Mouse (Mus musculus) lung, embryonic 14.5 days (tissue): ENCODE results near the gene Rfng. TPM values are rescaled to one million over a fixed set of nuclear protein-coding genes. Genes with fewer than 3 reads are reported as not detected.
"Not testable (repeated sequence)": the region's sequence is repeated elsewhere in the genome, so short reads cannot be mapped to it uniquely, and the experiment has no call there.

ENCODE experiments used
- ATAC-seq: fragments of 200-750 bp; cut with Nextera tagmentation; 2 replicates; pipeline ENCODE4 v1.8.0; 2017; ENCODE audit warnings: mild to moderate bottlenecking, moderate TSS enrichment, moderate library complexity; ENCODE audit not compliant: insufficient read depth
- DNase-seq: peaks from one replicate; pipeline ENCODE4 v3.0.0-alpha.2; 2015
- H3K27ac ChIP-seq: fragments of 300-500 bp; sonication (generic); 2 replicates; pipeline ENCODE4 v1.5.1; 2014; ENCODE audit warnings: low read depth, mild to moderate bottlenecking, moderate library complexity
- H3K27me3 ChIP-seq: fragments of 300-500 bp; sonication (generic); 2 replicates; pipeline ENCODE4 v1.6.1; 2014; ENCODE audit warnings: low read length, control low read depth; ENCODE audit not compliant: insufficient read depth
- H3K36me3 ChIP-seq: fragments of 300-500 bp; sonication (generic); 2 replicates; pipeline ENCODE4 v1.6.1; 2014; ENCODE audit warnings: control low read depth; ENCODE audit not compliant: insufficient read depth
- H3K4me1 ChIP-seq: fragments of 300-500 bp; sonication (generic); 2 replicates; pipeline ENCODE4 v1.6.1; 2014; ENCODE audit warnings: antibody characterized with exemption, control low read depth; ENCODE audit not compliant: insufficient read depth
- H3K4me2 ChIP-seq: fragments of 300-500 bp; sonication (generic); 2 replicates; pipeline ENCODE4 v1.6.1; 2014; ENCODE audit warnings: mild to moderate bottlenecking
- H3K4me3 ChIP-seq: fragments of 300-500 bp; sonication (generic); 2 replicates; pipeline ENCODE4 v1.5.1; 2014; ENCODE audit warnings: low read depth, low read length
- H3K9ac ChIP-seq: fragments of 300-500 bp; sonication (generic); 2 replicates; pipeline ENCODE4 v1.6.1; 2014
- H3K9me3 ChIP-seq: fragments of 300-500 bp; sonication (generic); 2 replicates; pipeline ENCODE4 v1.6.1; 2016; ENCODE audit warnings: low read depth, low read length, control low read depth
- CTCF ChIP-seq: IDR thresholded peaks from 2 replicates; pipeline ENCODE4 v1.5.1; 2016; ENCODE audit warnings: antibody characterized with exemption, low read depth
- WGBS: fragments of 180-500 bp; shearing (Covaris S2); extraction: QIAGEN DNeasy Blood & Tissue Kit; methylation state at CpG from one replicate; pipeline ENCODE4 v1.1.7; 2014; 5-methylcytosine and 5-hydroxymethylcytosine counted together
- polyA plus RNA-seq: library from polyadenylated mRNA; unstranded; fragments of >200 nt; fragmentation: Nextera tagmentation; extraction: Ambion mirVana; gene quantifications from 2 replicates; pipeline ENCODE4 v1.2.1, GENCODE M21; 2014

The Rfng gene
- polyA plus RNA-seq, 1 experiment from 2014 or later = 34.0 TPM

DNA sequence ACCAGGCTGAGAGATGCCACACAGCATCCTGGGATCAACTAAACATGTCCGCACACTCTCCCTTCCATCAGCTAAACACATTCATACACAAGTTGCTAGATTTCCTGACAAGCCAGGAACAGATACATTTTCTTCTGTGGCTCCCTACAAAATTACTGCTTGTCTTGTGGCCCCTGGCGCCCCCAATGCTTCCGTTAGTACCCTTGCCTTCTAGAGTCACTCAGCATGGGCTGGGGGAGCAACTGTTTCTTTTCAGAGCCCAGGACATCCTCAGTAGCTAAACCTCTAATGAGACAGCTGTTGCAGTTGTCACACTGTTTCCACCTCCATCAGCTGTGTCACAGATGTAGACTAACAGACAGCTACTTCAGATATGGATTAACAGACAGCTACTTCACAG lies 11.3 kb downstream of the Rfng start:
- Histone ChIP-seq H3K4me2 (no peak overlapping the region), H3K27me3 (no peaks in the 10 kb centered on the region), H3K4me1 (no peaks in the 10 kb centered on the region), H3K9me3 (no peaks in the 10 kb centered on the region), H3K27ac (no peak overlapping the region), H3K9ac (no peak overlapping the region), H3K4me3 (no peak overlapping the region), H3K36me3 (no peaks in the 10 kb centered on the region)
- no peak for TF ChIP-seq CTCF
- 64% methylated on average over 3 of the region's 3 CpGs for WGBS
- DNase-seq (no peak), ATAC-seq (no peak)

DNA sequence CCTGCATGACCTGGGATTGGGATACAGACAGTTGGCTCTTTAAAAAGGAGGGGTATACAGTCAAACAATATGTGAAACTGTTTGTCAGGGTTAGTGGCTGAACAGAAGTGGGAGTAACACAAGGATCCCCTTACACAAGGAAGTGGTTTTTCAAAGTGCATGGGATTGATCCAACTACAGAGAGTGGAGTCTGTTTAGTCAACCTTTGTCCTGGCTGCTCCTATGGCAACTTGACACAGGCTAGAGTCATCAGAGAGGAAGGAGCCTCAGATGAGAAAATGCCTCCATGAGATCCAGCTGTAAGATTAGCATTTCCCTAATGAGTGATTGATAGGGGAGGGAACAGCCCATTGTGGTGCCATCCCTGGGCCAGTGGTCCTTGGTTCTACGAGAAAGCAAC lies 15.8 kb downstream of the Rfng start:
- no peaks in the 10 kb centered on the region for H3K9me3 ChIP-seq
- H3K4me3 ChIP-seq = no peak overlapping the region
- ATAC-seq (no peak), DNase-seq (no peak)
- H3K27me3 ChIP-seq = no peaks in the 10 kb centered on the region
- H3K9ac ChIP-seq = no peak overlapping the region
- H3K36me3 ChIP-seq = no peaks in the 10 kb centered on the region
- H3K4me2 ChIP-seq = no peak overlapping the region
- TF ChIP-seq CTCF = no peak
- no peak overlapping the region for H3K27ac ChIP-seq
- no peaks in the 10 kb centered on the region for H3K4me1 ChIP-seq
- WGBS = 68% methylated on average over 1 of the region's 1 CpGs

DNA sequence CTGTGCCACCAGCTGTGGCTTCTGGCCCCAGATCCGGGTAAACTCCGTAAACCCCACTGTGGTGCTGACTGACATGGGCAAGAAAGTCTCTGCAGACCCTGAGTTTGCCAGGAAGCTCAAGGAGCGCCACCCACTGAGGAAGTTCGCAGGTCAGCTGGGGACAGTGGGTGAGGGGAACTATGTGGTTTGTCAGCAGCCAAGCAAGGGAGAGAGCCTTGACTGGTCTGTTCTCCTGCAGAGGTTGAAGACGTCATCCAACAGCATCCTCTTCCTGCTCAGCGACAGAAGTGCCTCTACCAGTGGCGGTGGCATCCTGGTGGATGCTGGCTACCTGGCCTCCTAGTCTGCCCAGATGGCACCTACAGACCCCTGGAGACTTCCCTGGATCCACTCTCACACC lies 17.0 kb downstream of the Rfng start:
- H3K9ac ChIP-seq = not testable (repeated sequence)
- 74% methylated on average over 3 of the region's 7 CpGs for WGBS

DNA sequence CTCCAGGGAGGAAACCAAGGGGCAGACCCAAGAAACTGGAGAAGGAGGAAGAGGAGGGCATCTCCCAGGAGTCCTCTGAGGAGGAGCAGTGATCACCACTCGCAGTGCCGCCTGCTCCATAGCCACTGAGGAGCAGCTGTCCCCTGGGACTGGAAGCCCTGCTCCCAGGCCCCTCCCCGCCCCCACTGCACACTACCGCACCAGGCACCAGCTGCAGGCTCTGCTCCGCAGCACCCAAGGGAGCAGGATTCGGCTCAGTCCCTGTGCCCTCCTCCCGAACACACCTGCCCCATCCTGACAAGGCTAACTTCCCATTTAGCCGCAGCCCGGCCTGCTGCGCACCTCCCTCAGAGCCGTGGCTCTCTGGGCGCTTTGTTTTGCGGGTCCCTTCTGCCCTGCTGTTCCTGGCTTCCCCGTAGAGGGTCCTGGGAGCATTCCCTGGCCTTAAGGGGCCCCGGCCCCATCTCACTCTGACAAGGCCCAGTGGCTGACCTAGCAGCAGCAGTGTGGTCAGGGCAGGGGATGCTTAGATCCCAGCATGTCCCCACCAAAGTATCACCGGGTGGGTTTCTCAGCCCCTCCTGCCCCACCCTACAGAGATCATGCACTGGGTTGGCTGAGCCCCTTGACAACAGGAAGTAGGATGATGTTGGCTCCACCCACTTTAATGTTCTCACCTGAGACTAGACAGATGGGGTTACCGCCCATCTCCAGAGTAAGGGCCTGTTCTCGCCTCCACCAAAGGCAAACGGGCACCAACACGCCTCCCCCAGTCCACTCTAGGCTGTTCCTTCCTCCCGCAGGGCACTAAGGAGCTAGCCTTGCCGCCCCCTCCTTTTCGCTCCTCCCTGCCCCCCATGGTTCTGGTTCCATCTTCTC lies 20.6 kb downstream of the Rfng start:
- H3K36me3 ChIP-seq, H3K9ac ChIP-seq, H3K9me3 ChIP-seq, H3K27me3 ChIP-seq, H3K4me1 ChIP-seq, DNase-seq, H3K4me3 ChIP-seq, H3K27ac ChIP-seq: not testable (repeated sequence)
- H3K4me2 ChIP-seq = peak overlapping the region; percentile 39
- 10% methylated on average over 6 of the region's 23 CpGs for WGBS
- ATAC-seq = peak; percentile 35; the same call in 1 of the 2 replicates

More for the DNA sequence above, 17.0 kb downstream of the Rfng start:
- not testable (repeated sequence) for H3K4me2 ChIP-seq, H3K27ac ChIP-seq, H3K4me1 ChIP-seq, H3K9me3 ChIP-seq, H3K27me3 ChIP-seq, H3K36me3 ChIP-seq, DNase-seq, H3K4me3 ChIP-seq
- peak; percentile 31; the same call in 1 of the 2 replicates for ATAC-seq

DNA sequence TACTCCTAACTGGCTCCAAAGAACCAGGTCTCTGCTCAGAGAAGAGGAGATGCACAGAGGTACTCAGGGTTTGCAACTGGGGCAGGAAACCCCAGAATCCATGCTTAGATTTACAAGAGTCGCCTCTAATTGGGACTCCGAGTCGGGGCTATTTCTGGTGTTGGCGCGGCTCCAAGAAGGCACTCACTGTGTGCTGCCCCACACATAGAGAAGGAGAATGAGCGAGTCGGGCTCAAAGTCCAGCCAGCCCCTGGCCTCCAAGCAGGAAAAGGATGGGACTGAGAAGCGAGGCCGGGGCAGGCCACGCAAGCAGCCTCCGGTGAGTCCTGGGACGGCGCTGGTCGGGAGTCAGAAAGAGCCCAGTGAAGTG lies 21.4 kb downstream of the Rfng start, which contains the start of gene Hmga1b:
Gene Hmga1b, plus strand, starts transcription at position 123 of the 370 bp plus-strand sequence.
- H3K4me3 ChIP-seq, H3K36me3 ChIP-seq, H3K9ac ChIP-seq, H3K9me3 ChIP-seq, H3K27me3 ChIP-seq, H3K27ac ChIP-seq, H3K4me1 ChIP-seq: not testable (repeated sequence)
- DNase-seq (peak; percentile 34), ATAC-seq (peak; percentile 9; the same call in 1 of the 2 replicates)
- peak within 1 kb of the TSS; percentile 39 for H3K4me2 ChIP-seq
- WGBS = 13% methylated on average over 11 of the region's 14 CpGs

DNA sequence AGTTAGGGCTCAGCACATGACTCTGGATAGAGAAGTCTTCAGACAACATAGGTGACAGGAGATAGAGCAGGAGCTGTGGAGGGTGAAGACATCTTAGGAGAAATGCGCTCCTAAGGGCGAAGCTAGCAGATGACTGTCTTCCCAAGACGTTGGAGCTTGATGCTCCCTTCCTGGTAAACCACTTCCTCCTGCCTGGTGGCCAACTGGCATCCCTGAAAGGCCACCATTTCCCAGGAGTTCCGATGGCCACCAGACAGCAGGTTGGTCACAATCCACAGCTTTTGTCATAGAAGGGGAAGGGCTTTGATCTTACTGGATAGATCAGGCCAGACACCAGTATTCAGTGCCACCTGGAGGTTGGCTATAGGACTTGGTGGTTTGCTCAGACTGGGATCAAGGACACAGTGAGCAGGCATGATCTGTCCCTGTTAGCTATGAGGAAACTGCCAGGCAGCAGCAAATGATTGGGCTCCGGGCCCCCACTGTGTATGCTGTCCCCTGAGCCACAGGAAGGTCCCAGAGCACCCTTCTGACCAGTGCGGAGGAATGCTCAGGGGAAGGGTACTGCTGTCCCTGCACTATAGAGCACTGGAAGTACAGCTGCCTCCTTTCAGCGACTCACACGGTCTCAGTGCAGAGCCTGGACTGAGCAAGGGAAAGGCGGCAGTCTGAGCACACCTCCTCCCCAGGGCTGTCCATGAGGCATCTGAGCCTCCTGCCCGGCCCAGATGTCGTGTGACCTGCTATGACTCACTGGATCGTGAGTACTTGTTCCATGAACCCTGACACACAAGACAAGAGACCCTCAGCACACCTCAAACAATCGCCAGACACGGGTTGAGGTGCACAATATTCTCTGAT lies 22.0 kb downstream of the Rfng start:
- TF ChIP-seq CTCF = no peak
- Histone ChIP-seq H3K9ac (no peak overlapping the region), H3K27me3 (peaks cover 8% of the 10 kb centered on the region; the same call in 1 of the 2 replicates), H3K4me3 (no peak overlapping the region), H3K4me2 (peak overlapping the region; percentile 39; the same call in 1 of the 2 replicates), H3K9me3 (peaks cover 7% of the 10 kb centered on the region; the same call in 1 of the 2 replicates), H3K4me1 (no peaks in the 10 kb centered on the region), H3K27ac (no peak overlapping the region), H3K36me3 (no peaks in the 10 kb centered on the region)
- DNase-seq = no peak
- WGBS = 61% methylated on average over 14 of the region's 14 CpGs
- no peak for ATAC-seq

DNA sequence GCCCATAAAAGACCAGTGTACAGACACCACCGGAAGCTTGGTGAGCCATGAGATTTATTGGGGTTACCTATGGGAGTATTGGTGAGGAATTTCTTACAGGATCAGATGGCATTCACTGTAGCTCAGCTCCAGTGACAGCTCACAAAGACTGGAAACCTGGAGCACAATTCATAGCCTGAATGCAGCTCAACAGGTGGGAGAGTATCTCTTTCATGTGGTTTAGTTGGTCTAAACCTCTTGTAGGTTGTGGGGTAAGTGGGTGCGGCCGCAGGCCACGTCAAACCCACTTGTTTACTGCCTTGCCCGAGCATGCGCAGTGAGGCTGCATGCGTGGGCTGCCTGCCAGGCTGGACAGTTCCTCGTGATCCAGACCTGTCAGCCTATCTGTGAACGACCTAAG lies 23.8 kb downstream of the Rfng start:
- no peak for TF ChIP-seq CTCF
- H3K27ac ChIP-seq = no peak overlapping the region
- no peaks in the 10 kb centered on the region for H3K4me1 ChIP-seq
- H3K4me3 ChIP-seq = no peak overlapping the region
- no peak overlapping the region for H3K9ac ChIP-seq
- peaks cover 8% of the 10 kb centered on the region; the same call in 1 of the 2 replicates for H3K27me3 ChIP-seq
- no peak overlapping the region for H3K4me2 ChIP-seq
- no peak for DNase-seq
- no peaks in the 10 kb centered on the region for H3K36me3 ChIP-seq
- 79% methylated on average over 9 of the region's 9 CpGs for WGBS
- ATAC-seq = no peak
- peaks cover 7% of the 10 kb centered on the region for H3K9me3 ChIP-seq
